Mouse (Mus musculus): ENCODE measurements around the gene Ndufaf2.
A peak's percentile ranks its signal among the peaks of the same experiment; 100 is the strongest.

Gene Ndufaf2

GRCm38 (mm10) chr13:108158465-108159240 lies at the start of gene Ndufaf2, which contains the start of gene Ercc8:
Ndufaf2 (minus strand) TSS chr13:108158623.
Ercc8 (plus strand) TSS chr13:108158731.
- peak; percentile 96 to 99 for DNase-seq

- no peak for DNase-seq
Observed at GRCm38 (mm10) chr13:108208090-108208489, 49.7 kb upstream of the Ndufaf2 start.

DNA sequence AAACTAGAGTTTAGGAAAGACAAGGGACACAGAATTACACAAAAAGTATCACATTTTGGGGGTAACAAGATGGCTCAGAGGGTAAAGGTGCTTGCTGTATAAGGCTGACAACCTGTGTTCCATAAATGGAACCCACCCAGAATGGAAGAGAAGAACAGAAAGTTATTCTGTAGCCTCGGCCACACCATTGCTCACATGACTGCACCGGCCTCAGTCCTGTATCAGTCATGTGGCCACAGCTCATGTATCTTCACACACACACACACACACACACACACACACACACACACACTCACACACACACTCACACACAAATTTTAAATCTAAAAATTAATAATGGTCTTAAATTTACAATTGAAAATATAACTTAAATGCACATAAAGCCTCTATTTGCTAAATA lies 49.0 kb upstream of the Ndufaf2 start:
- DNase-seq = no peak

DNA sequence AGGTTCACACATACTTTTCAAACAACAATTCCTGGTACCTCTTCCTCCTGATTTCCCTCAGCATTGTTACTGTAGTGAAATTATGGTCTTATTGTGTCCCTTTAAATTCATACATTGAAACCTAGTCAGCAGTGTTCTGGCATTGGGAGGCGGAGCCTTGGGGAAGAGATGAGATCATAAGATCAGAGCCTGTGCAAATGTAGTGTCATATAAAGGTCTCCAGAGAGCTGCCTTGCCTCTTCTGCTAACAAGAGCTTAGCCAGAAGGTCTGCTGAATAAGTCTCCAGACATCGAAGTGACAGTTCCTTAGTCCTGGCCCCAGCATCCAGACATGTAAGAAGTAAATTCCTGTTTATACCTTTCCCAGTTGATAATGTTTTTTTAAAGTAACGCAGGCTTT lies 46.4 kb upstream of the Ndufaf2 start:
- DNase-seq = no peak

DNA sequence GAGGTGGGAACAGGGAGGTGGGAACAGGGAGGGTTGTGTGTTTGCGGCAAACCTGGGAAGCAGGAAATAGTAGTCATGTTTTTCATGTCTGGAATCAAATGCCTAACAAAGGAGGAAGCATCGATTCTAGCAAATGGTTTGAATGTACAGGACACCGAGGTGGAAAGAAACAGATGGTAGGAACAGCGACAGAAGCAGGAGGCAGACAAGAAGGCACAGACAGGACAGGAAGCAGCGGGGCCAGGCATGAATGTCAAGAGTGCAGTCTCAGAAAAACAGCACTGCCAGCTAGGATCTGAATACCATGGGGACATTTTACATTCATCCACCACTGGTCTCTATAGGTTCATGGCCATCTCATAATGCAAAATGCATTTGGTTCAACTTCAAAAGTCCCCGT lies 37.1 kb upstream of the Ndufaf2 start:
- no peak for DNase-seq

DNA sequence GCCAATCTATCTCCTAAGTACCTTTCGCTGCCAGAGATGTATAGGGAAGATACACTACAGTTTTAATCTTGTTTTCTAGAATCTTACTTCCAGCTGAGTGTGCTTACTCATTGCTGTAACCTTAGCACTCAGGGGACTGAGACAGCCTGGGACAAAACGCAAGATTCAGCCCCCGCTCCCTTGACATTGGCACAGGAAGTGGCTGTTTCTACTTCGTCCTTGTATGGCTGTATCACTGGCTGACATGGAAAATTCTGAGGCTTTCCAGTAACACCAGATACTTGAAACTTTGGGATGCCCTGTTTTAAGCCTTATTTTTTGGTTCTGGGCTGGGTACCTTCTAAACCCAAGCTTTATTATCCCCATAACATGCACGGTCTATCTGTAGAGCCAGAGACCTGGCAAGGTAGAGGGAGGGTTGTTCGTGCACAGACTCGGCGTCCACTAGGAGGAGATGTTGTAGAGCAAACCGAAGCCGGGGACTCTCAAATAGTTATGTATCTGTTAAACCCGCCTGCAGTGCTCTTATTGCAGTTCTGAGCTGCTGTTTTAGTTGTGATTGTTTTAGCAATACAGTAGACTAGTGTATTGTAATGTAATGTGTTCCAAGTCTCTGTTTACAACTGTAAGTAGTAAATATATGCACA lies 32.8 kb upstream of the Ndufaf2 start:
- peak; percentile 70 to 80 for DNase-seq

GRCm38 (mm10) chr13:108187994-108188393 lies 29.6 kb upstream of the Ndufaf2 start:
- DNase-seq = peak in 1 of 2 experiments; percentile 8

DNA sequence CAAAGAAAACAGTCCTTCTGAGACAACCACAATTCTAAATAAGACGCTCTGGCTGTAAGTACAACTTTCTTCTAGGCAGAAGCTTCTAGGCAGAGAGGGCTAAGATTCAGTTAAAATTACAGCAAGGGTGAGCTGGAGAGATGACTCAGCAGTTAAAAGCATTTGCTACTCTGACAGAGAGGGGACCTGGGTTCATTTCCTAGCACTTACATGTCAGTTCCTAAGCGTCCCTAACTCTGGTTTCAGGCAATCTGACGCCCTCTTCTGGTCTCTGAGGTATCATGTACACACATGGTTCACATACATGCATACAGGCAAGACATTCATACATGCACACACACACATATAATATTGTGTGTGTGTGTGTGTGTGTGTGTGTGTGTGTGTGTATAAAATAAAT lies 27.1 kb upstream of the Ndufaf2 start:
- DNase-seq = no peak

- no peak for DNase-seq
Observed at GRCm38 (mm10) chr13:108184743-108185255, 26.4 kb upstream of the Ndufaf2 start.

DNA sequence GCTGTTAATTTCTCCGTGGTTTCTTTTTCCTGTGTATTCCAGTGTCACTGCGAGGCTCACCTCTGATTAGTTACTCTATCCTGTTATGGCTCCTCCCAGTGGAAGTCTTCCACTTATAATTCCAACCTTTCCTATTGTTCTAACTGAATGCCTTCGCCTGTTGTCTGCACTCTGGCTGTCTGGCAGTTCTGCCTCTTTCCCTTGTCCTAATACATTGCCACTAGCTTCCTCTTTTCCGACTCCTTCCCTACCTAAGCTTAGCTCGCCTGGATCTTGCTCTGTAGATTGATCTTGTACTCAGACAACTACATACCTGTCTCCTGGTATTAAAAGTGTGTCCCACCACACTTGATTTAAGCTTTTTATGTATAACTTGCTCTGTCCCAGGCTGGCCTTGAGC lies 22.4 kb upstream of the Ndufaf2 start:
- no peak for DNase-seq

GRCm38 (mm10) chr13:108179618-108180017 lies 21.2 kb upstream of the Ndufaf2 start:
- DNase-seq = no peak

DNA sequence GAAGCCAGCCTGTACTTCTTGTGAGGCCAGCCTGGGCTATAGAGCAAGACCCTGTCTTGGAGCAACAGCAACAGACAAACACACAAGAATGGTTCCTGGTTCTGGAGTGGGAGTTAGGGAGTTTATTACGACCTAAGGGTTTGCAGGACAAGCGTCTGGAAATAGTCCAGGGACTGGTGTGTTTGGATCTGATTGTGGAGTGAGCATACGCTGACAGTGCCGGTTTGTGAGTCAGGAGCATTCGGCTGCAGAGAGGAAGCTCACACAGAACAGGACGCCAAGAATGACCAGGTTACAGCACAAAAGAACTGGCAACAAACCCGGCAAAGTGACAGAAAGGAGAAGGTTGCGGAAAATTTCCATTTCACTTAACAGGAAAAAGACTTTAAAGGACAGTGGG lies 12.1 kb upstream of the Ndufaf2 start:
- no peak for DNase-seq

- DNase-seq = no peak
Observed at GRCm38 (mm10) chr13:108170002-108170401, 11.6 kb upstream of the Ndufaf2 start.

GRCm38 (mm10) chr13:108164621-108165020 lies 6.2 kb upstream of the Ndufaf2 start:
- no peak for DNase-seq

GRCm38 (mm10) chr13:108163912-108164311 lies 5.5 kb upstream of the Ndufaf2 start:
- no peak for DNase-seq

- DNase-seq = no peak
Observed at GRCm38 (mm10) chr13:108159963-108160362, 1.5 kb upstream of the Ndufaf2 start.

GRCm38 (mm10) chr13:108159241-108159575 lies 785 bp upstream of the Ndufaf2 start:
- no peak for DNase-seq

GRCm38 (mm10) chr13:108157732-108158464 lies 525 bp downstream of the Ndufaf2 start:
- no peak for DNase-seq

DNA sequence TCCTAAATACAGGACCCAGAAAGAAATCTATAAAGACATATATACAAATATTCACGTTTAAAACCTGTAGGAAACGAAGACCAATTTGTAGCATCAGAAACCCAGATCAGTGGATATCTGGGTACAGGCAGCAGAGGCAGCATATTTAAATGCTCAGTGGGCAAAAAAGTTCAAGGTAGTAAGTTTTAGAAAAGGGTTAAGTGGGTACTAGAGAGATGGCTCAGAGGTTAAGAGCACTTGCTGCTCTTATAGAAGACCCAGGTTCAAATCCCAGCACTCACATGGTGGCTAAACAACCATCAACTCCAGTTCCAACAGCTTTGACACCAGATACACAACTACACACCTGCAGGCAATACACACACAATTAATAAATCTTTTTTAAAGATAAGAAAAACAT lies 1.3 kb downstream of the Ndufaf2 start:
- DNase-seq = no peak

GRCm38 (mm10) chr13:108152650-108153372 lies 5.6 kb downstream of the Ndufaf2 start:
- DNase-seq = peak; percentile 45 to 56

DNA sequence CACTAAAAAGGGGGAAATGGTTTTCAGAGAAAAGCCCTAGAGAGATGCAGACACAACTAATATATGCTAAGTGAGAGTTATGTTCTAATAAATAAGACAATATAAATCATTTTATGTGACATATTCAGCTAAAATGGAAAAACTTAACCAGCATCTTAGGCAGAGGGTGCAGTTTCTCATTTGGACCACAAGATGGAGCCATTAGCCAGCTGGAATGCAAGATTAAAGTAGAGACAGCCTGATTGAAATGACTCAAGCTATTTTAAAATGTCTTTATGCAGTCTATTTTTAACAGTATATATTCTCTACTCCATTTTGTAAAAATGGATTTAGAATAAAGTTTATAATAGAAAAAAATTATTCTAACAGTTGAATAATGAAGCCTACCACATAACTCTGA lies 6.6 kb downstream of the Ndufaf2 start:
- DNase-seq = peak in 1 of 2 experiments; percentile 31

GRCm38 (mm10) chr13:108144086-108144485 lies 14.3 kb downstream of the Ndufaf2 start:
- no peak for DNase-seq
